Mouse (Mus musculus): ENCODE measurements at regions not wholly inside any gene's neighbourhood (a gene's known extent, or its start where the extent isn't known, plus 50 kb on each side); places are given as distances from the start of the nearest gene placed in this dataset.
A peak's percentile ranks its signal among the peaks of the same experiment; 100 is the strongest.
"Not testable (repeated sequence)": the region's sequence is repeated elsewhere in the genome, so short reads cannot be mapped to it uniquely, and the experiment has no call there.

GRCm38 (mm10) chr4:23845263-23845662 lies 651.0 kb upstream of the Mms22l start:
- Histone ChIP-seq H3K36me3 (replicated peaks; ENCODE audit: control insufficient read depth, insufficient read depth) (no peaks in the 10 kb centered on the region), H3K9ac (no peak overlapping the region), H3K27ac (no peak overlapping the region), H3K9me3 (ENCODE audit: control insufficient read depth, low read length) (no peaks in the 10 kb centered on the region), H3K4me2 (replicated peaks) (no peak overlapping the region), H3K4me3 (replicated peaks; ENCODE audit: low read length) (no peak overlapping the region), H3K4me1 (replicated peaks; ENCODE audit: control insufficient read depth, insufficient read depth, low read length) (no peaks in the 10 kb centered on the region), H3K27me3 (ENCODE audit: control insufficient read depth, insufficient read depth, low read length) (no peaks in the 10 kb centered on the region)
- no peak for ATAC-seq (ENCODE audit: low FRiP score)
- DNase-seq (ENCODE audit: low spot score): no peak
- 63% methylated on average over 5 of the region's 5 CpGs for WGBS

- H3K27me3 ChIP-seq (ENCODE audit: control insufficient read depth, insufficient read depth, low read length): no peaks in the 10 kb centered on the region
- 87% methylated on average over 2 of the region's 2 CpGs for WGBS
- no peak overlapping the region for H3K9ac ChIP-seq
- H3K4me3 ChIP-seq (replicated peaks; ENCODE audit: low read length): no peak overlapping the region
- no peaks in the 10 kb centered on the region for H3K36me3 ChIP-seq (replicated peaks; ENCODE audit: control insufficient read depth, insufficient read depth)
- DNase-seq (ENCODE audit: low spot score): no peak
- H3K4me2 ChIP-seq (replicated peaks): no peak overlapping the region
- no peak overlapping the region for H3K27ac ChIP-seq
- no peak for ATAC-seq (ENCODE audit: low FRiP score)
- H3K9me3 ChIP-seq (ENCODE audit: control insufficient read depth, low read length): no peaks in the 10 kb centered on the region
- no peaks in the 10 kb centered on the region for H3K4me1 ChIP-seq (replicated peaks; ENCODE audit: control insufficient read depth, insufficient read depth, low read length)
Observed at GRCm38 (mm10) chr4:23850640-23851039, 645.6 kb upstream of the Mms22l start.

GRCm38 (mm10) chr4:23862437-23862836 lies 633.8 kb upstream of the Mms22l start:
- Histone ChIP-seq H3K27ac (no peak overlapping the region), H3K9me3 (ENCODE audit: control insufficient read depth, low read length) (no peaks in the 10 kb centered on the region), H3K36me3 (replicated peaks; ENCODE audit: control insufficient read depth, insufficient read depth) (no peaks in the 10 kb centered on the region), H3K9ac (no peak overlapping the region), H3K4me2 (replicated peaks) (no peak overlapping the region), H3K4me3 (replicated peaks; ENCODE audit: low read length) (no peak overlapping the region), H3K4me1 (replicated peaks; ENCODE audit: control insufficient read depth, insufficient read depth, low read length) (no peaks in the 10 kb centered on the region), H3K27me3 (ENCODE audit: control insufficient read depth, insufficient read depth, low read length) (no peaks in the 10 kb centered on the region)
- DNase-seq (ENCODE audit: low spot score) (no peak), ATAC-seq (ENCODE audit: low FRiP score) (no peak)
- WGBS: 90% methylated on average over 3 of the region's 3 CpGs

- Histone ChIP-seq H3K9ac (no peak overlapping the region), H3K36me3 (replicated peaks; ENCODE audit: control insufficient read depth, insufficient read depth) (no peaks in the 10 kb centered on the region), H3K4me3 (replicated peaks; ENCODE audit: low read length) (no peak overlapping the region), H3K4me2 (replicated peaks) (no peak overlapping the region), H3K9me3 (ENCODE audit: control insufficient read depth, low read length) (no peaks in the 10 kb centered on the region), H3K27me3 (ENCODE audit: control insufficient read depth, insufficient read depth, low read length) (no peaks in the 10 kb centered on the region), H3K4me1 (replicated peaks; ENCODE audit: control insufficient read depth, insufficient read depth, low read length) (no peaks in the 10 kb centered on the region), H3K27ac (no peak overlapping the region)
- ATAC-seq (ENCODE audit: low FRiP score) (no peak; the same call in 1 of the 2 replicates), DNase-seq (ENCODE audit: low spot score) (no peak)
- 80% methylated on average over 7 of the region's 7 CpGs for WGBS
Observed at GRCm38 (mm10) chr4:23880007-23880406, 616.2 kb upstream of the Mms22l start.

- no peak overlapping the region for H3K4me2 ChIP-seq (replicated peaks)
- H3K9ac ChIP-seq: no peak overlapping the region
- WGBS: 5% methylated on average over 4 of the region's 4 CpGs
- no peaks in the 10 kb centered on the region for H3K9me3 ChIP-seq (ENCODE audit: control insufficient read depth, low read length)
- ATAC-seq (ENCODE audit: low FRiP score) (peak; percentile 93), DNase-seq (ENCODE audit: low spot score) (peak; percentile 64)
- 0 out of 2 replicates have a peak, but pooled peaks cover 2% of the 10 kb centered on the region for H3K4me1 ChIP-seq (replicated peaks; ENCODE audit: control insufficient read depth, insufficient read depth, low read length)
- H3K27me3 ChIP-seq (ENCODE audit: control insufficient read depth, insufficient read depth, low read length): no peaks in the 10 kb centered on the region
- no peak overlapping the region for H3K27ac ChIP-seq
- no peak overlapping the region for H3K4me3 ChIP-seq (replicated peaks; ENCODE audit: low read length)
- H3K36me3 ChIP-seq (replicated peaks; ENCODE audit: control insufficient read depth, insufficient read depth): no peaks in the 10 kb centered on the region
Observed at GRCm38 (mm10) chr4:23913396-23913795, 582.9 kb upstream of the Mms22l start.

GRCm38 (mm10) chr4:23913822-23914221 lies 582.4 kb upstream of the Mms22l start:
- Histone ChIP-seq H3K4me1 (replicated peaks; ENCODE audit: control insufficient read depth, insufficient read depth, low read length) (0 out of 2 replicates have a peak, but pooled peaks cover 2% of the 10 kb centered on the region), H3K27ac (no peak overlapping the region), H3K27me3 (ENCODE audit: control insufficient read depth, insufficient read depth, low read length) (no peaks in the 10 kb centered on the region), H3K4me2 (replicated peaks) (no peak overlapping the region), H3K9me3 (ENCODE audit: control insufficient read depth, low read length) (no peaks in the 10 kb centered on the region), H3K36me3 (replicated peaks; ENCODE audit: control insufficient read depth, insufficient read depth) (no peaks in the 10 kb centered on the region), H3K4me3 (replicated peaks; ENCODE audit: low read length) (no peak overlapping the region), H3K9ac (no peak overlapping the region)
- DNase-seq (ENCODE audit: low spot score) (no peak), ATAC-seq (ENCODE audit: low FRiP score) (0 out of 2 replicates have a peak, but pooled peaks have one; percentile 51)
- whole genome bisulfite sequencing: 75% methylated on average over 4 of the region's 4 CpGs

- no peak overlapping the region for H3K27ac ChIP-seq
- 0 out of 2 replicates have a peak, but pooled peaks cover 2% of the 10 kb centered on the region for H3K4me1 ChIP-seq (replicated peaks; ENCODE audit: control insufficient read depth, insufficient read depth, low read length)
- no peak overlapping the region for H3K4me2 ChIP-seq (replicated peaks)
- WGBS: 83% methylated on average over 7 of the region's 7 CpGs
- no peaks in the 10 kb centered on the region for H3K36me3 ChIP-seq (replicated peaks; ENCODE audit: control insufficient read depth, insufficient read depth)
- no peak overlapping the region for H3K4me3 ChIP-seq (replicated peaks; ENCODE audit: low read length)
- no peak for DNase-seq (ENCODE audit: low spot score)
- no peak overlapping the region for H3K9ac ChIP-seq
- no peaks in the 10 kb centered on the region for H3K9me3 ChIP-seq (ENCODE audit: control insufficient read depth, low read length)
- no peak for ATAC-seq (ENCODE audit: low FRiP score)
- no peaks in the 10 kb centered on the region for H3K27me3 ChIP-seq (ENCODE audit: control insufficient read depth, insufficient read depth, low read length)
Observed at GRCm38 (mm10) chr4:23914423-23914822, 581.8 kb upstream of the Mms22l start.

- H3K4me1 ChIP-seq (replicated peaks; ENCODE audit: control insufficient read depth, insufficient read depth, low read length): no peaks in the 10 kb centered on the region
- no peak overlapping the region for H3K4me3 ChIP-seq (replicated peaks; ENCODE audit: low read length)
- H3K27me3 ChIP-seq (ENCODE audit: control insufficient read depth, insufficient read depth, low read length): no peaks in the 10 kb centered on the region
- no peak overlapping the region for H3K9ac ChIP-seq
- WGBS: 91% methylated on average over 3 of the region's 3 CpGs
- ATAC-seq (ENCODE audit: low FRiP score): no peak
- no peaks in the 10 kb centered on the region for H3K36me3 ChIP-seq (replicated peaks; ENCODE audit: control insufficient read depth, insufficient read depth)
- H3K27ac ChIP-seq: no peak overlapping the region
- H3K4me2 ChIP-seq (replicated peaks): no peak overlapping the region
- no peak for DNase-seq (ENCODE audit: low spot score)
- no peaks in the 10 kb centered on the region for H3K9me3 ChIP-seq (ENCODE audit: control insufficient read depth, low read length)
Observed at GRCm38 (mm10) chr4:23921520-23921919, 574.7 kb upstream of the Mms22l start.

GRCm38 (mm10) chr4:23954140-23954539 lies 542.1 kb upstream of the Mms22l start:
- Histone ChIP-seq H3K4me2 (replicated peaks) (no peak overlapping the region), H3K27me3 (ENCODE audit: control insufficient read depth, insufficient read depth, low read length) (no peaks in the 10 kb centered on the region), H3K36me3 (replicated peaks; ENCODE audit: control insufficient read depth, insufficient read depth) (no peaks in the 10 kb centered on the region), H3K4me3 (replicated peaks; ENCODE audit: low read length) (no peak overlapping the region), H3K9ac (no peak overlapping the region), H3K4me1 (replicated peaks; ENCODE audit: control insufficient read depth, insufficient read depth, low read length) (no peaks in the 10 kb centered on the region), H3K27ac (no peak overlapping the region), H3K9me3 (ENCODE audit: control insufficient read depth, low read length) (no peaks in the 10 kb centered on the region)
- ATAC-seq (ENCODE audit: low FRiP score): no peak
- no peak for DNase-seq (ENCODE audit: low spot score)
- WGBS: 97% methylated on average over 2 of the region's 2 CpGs

GRCm38 (mm10) chr4:23982193-23982592 lies 514.1 kb upstream of the Mms22l start:
- H3K27me3 ChIP-seq (ENCODE audit: control insufficient read depth, insufficient read depth, low read length); ATAC-seq (ENCODE audit: low FRiP score); H3K4me1 ChIP-seq (replicated peaks; ENCODE audit: control insufficient read depth, insufficient read depth, low read length); H3K36me3 ChIP-seq (replicated peaks; ENCODE audit: control insufficient read depth, insufficient read depth); H3K9me3 ChIP-seq (ENCODE audit: control insufficient read depth, low read length); H3K9ac ChIP-seq; H3K4me3 ChIP-seq (replicated peaks; ENCODE audit: low read length); H3K4me2 ChIP-seq (replicated peaks); DNase-seq (ENCODE audit: low spot score): not testable (repeated sequence)
- H3K27ac ChIP-seq: peak overlapping the region; percentile 82
- 87% methylated on average over 2 of the region's 2 CpGs for WGBS
